Mouse (Mus musculus): ENCODE measurements at regions not wholly inside any gene's neighbourhood (a gene's known extent, or its start where the extent isn't known, plus 50 kb on each side); places are given as distances from the start of the nearest gene placed in this dataset.

GRCm38 (mm10) chr16:5829071-5829470, 56.1 kb upstream of the Rbfox1 start:
- DNase-seq (ENCODE audit: low read depth) = no peak

GRCm38 (mm10) chr16:5823316-5823715, 61.8 kb upstream of the Rbfox1 start:
- DNase-seq (ENCODE audit: low read depth) = no peak

GRCm38 (mm10) chr16:5817166-5817565, 68.0 kb upstream of the Rbfox1 start:
- DNase-seq (ENCODE audit: low read depth) = no peak

GRCm38 (mm10) chr16:5812245-5812820, 72.8 kb upstream of the Rbfox1 start:
- DNase-seq (ENCODE audit: low read depth) = no peak

GRCm38 (mm10) chr16:5811654-5811992, 73.5 kb upstream of the Rbfox1 start:
- no peak for DNase-seq (ENCODE audit: low read depth)

GRCm38 (mm10) chr16:5810986-5811653, 74.0 kb upstream of the Rbfox1 start:
- DNase-seq (ENCODE audit: low read depth) = no peak

- no peak for DNase-seq (ENCODE audit: low read depth)
Measured at GRCm38 (mm10) chr16:5798188-5798587, 87.0 kb upstream of the Rbfox1 start.

GRCm38 (mm10) chr16:5792216-5792615, 92.9 kb upstream of the Rbfox1 start:
- DNase-seq (ENCODE audit: low read depth) = no peak

- DNase-seq (ENCODE audit: low read depth) = no peak
Measured at GRCm38 (mm10) chr16:5790161-5790560, 95.0 kb upstream of the Rbfox1 start.

- no peak for DNase-seq (ENCODE audit: low read depth)
Measured at GRCm38 (mm10) chr16:5787206-5787605, 97.9 kb upstream of the Rbfox1 start.

- no peak for DNase-seq (ENCODE audit: low read depth)
Measured at GRCm38 (mm10) chr16:5766771-5767421, 118.3 kb upstream of the Rbfox1 start.

GRCm38 (mm10) chr16:5765143-5765542, 120.0 kb upstream of the Rbfox1 start:
- DNase-seq (ENCODE audit: low read depth) = peak; percentile 0

- DNase-seq (ENCODE audit: low read depth) = no peak
Measured at GRCm38 (mm10) chr16:5760821-5761220, 124.3 kb upstream of the Rbfox1 start.

- no peak for DNase-seq (ENCODE audit: low read depth)
Measured at GRCm38 (mm10) chr16:5759021-5759420, 126.1 kb upstream of the Rbfox1 start.

GRCm38 (mm10) chr16:5742716-5743507, 142.2 kb upstream of the Rbfox1 start:
- DNase-seq (ENCODE audit: low read depth) = no peak

- no peak for DNase-seq (ENCODE audit: low read depth)
Measured at GRCm38 (mm10) chr16:5740776-5741175, 144.4 kb upstream of the Rbfox1 start.

GRCm38 (mm10) chr16:5733608-5734007, 151.5 kb upstream of the Rbfox1 start:
- no peak for DNase-seq (ENCODE audit: low read depth)

GRCm38 (mm10) chr16:5722506-5722905, 162.6 kb upstream of the Rbfox1 start:
- no peak for DNase-seq (ENCODE audit: low read depth)

GRCm38 (mm10) chr16:5713476-5713875, 171.7 kb upstream of the Rbfox1 start:
- no peak for DNase-seq (ENCODE audit: low read depth)

- no peak for DNase-seq (ENCODE audit: low read depth)
Measured at GRCm38 (mm10) chr16:5709831-5710230, 175.3 kb upstream of the Rbfox1 start.

- DNase-seq (ENCODE audit: low read depth) = no peak
Measured at GRCm38 (mm10) chr16:5700731-5701255, 184.4 kb upstream of the Rbfox1 start.

GRCm38 (mm10) chr16:5688322-5688721, 196.8 kb upstream of the Rbfox1 start:
- no peak for DNase-seq (ENCODE audit: low read depth)
